Mouse (Mus musculus): ENCODE results near the gene Nmnat2.

- TF ChIP-seq MAX (IDR thresholded peaks at IDR 0.05), result no peak
- TF ChIP-seq FOSL1 (IDR thresholded peaks at IDR 0.05; ENCODE audit: insufficient read depth, low read length, poor library complexity, severe bottlenecking), result no peak
- TF ChIP-seq CTCF (IDR thresholded peaks at IDR 0.05; ENCODE audit: control insufficient read depth, insufficient read depth, insufficient read length), result no peak
- no peak for TF ChIP-seq MYOD1 (IDR thresholded peaks at IDR 0.05; ENCODE audit: control insufficient read depth, insufficient read length, low read depth)
These were observed at the start of gene Nmnat2 for GRCm38 (mm10) chr1:152954821-152955523.
